Mouse (Mus musculus) mesoderm, embryonic 11.5 days (tissue): ENCODE results near the gene Ebna1bp2.

ENCODE experiments used
- DNase-seq: peaks from one replicate; pipeline ENCODE4 v3.0.0-alpha.2; 2012; ENCODE audit warnings: low read depth, low spot score

Ebna1bp2 gene

GRCm38 (mm10) chr4:118620279-118620966 is at the start of gene Ebna1bp2, which contains the start of gene Cfap57:
Gene Ebna1bp2, plus strand, starts transcription at chr4:118620799.
Gene Cfap57, minus strand, starts transcription at chr4:118620777.
- peak; percentile 95 for DNase-seq

GRCm38 (mm10) chr4:118571441-118571840 is 49.2 kb upstream of the Ebna1bp2 start:
- no peak for DNase-seq

- DNase-seq, result peak; percentile 90
Measured at GRCm38 (mm10) chr4:118576097-118576496, 44.5 kb upstream of the Ebna1bp2 start.

GRCm38 (mm10) chr4:118579313-118579712 is 41.3 kb upstream of the Ebna1bp2 start:
- peak; percentile 36 for DNase-seq

GRCm38 (mm10) chr4:118581508-118581907 is 39.1 kb upstream of the Ebna1bp2 start:
- no peak for DNase-seq

- no peak for DNase-seq
Measured at GRCm38 (mm10) chr4:118582629-118583028, 38.0 kb upstream of the Ebna1bp2 start.

GRCm38 (mm10) chr4:118589053-118589732 is 31.4 kb upstream of the Ebna1bp2 start:
- no peak for DNase-seq

- no peak for DNase-seq
Measured at GRCm38 (mm10) chr4:118589733-118590130, 30.9 kb upstream of the Ebna1bp2 start.

GRCm38 (mm10) chr4:118604065-118604464 is 16.5 kb upstream of the Ebna1bp2 start:
- DNase-seq, result no peak

- no peak for DNase-seq
Measured at GRCm38 (mm10) chr4:118609836-118610235, 10.8 kb upstream of the Ebna1bp2 start.

- peak; percentile 59 for DNase-seq
Measured at GRCm38 (mm10) chr4:118612619-118613018, 8.0 kb upstream of the Ebna1bp2 start.

- no peak for DNase-seq
Measured at GRCm38 (mm10) chr4:118615412-118615811, 5.2 kb upstream of the Ebna1bp2 start.

GRCm38 (mm10) chr4:118620967-118621320 is 345 bp downstream of the Ebna1bp2 start:
- DNase-seq, result no peak

GRCm38 (mm10) chr4:118621781-118622180 is 1.2 kb downstream of the Ebna1bp2 start:
- DNase-seq, result no peak

GRCm38 (mm10) chr4:118630261-118630660 is 9.7 kb downstream of the Ebna1bp2 start:
- DNase-seq, result no peak

GRCm38 (mm10) chr4:118642346-118643190 is 22.0 kb downstream of the Ebna1bp2 start:
- DNase-seq, result no peak

GRCm38 (mm10) chr4:118645234-118645633 is 24.6 kb downstream of the Ebna1bp2 start:
- DNase-seq, result peak; percentile 77

GRCm38 (mm10) chr4:118658652-118659051 is 38.1 kb downstream of the Ebna1bp2 start, which contains the start of gene Olfr62:
Gene Olfr62, plus strand, starts transcription at chr4:118658952.
- no peak for DNase-seq
